Mouse (Mus musculus) liver, postnatal 0 days (tissue): ENCODE measurements around the gene Cops7a.

Source experiments
- CTCF ChIP-seq: sonication (generic); IDR thresholded peaks from 2 replicates; pipeline ENCODE4 v1.5.1; 2016; ENCODE audit warnings: antibody characterized with exemption, low read depth
- EP300 ChIP-seq: IDR thresholded peaks from 2 replicates; pipeline ENCODE4 v1.6.1; 2016; ENCODE audit warnings: antibody characterized with exemption, low read depth, mild to moderate bottlenecking

GRCm38 (mm10) chr6:124995831-124996403, 30.6 kb upstream of the Cops7a start:
- no peak for TF ChIP-seq EP300
- no peak for TF ChIP-seq CTCF
